8 mouse cellular contexts compared by ENCODE assay signal in genomic region chr11:3452769-3453168, GRCm38 (mm10). TPM values are rescaled to one million over a fixed set of nuclear protein-coding genes. Genes with fewer than 3 reads are reported as not detected.
DNase-seq lines count a peak whose midpoint lies in the region; ATAC-seq and TF ChIP-seq lines count a peak whose summit lies in the region.

No protein-coding gene starts in this region.

- peaks cover 4% of the 10 kb centered on the region; the same call in 1 of the 2 replicates for H3K4me1 ChIP-seq in heart, postnatal 0 days (ENCODE audit: control insufficient read depth, insufficient read depth)

- no peaks in the 10 kb centered on the region for H3K9me3 ChIP-seq in heart, postnatal 0 days (replicated peaks; ENCODE audit: control insufficient read depth, low read length)

- H3K27ac ChIP-seq in heart, postnatal 0 days (ENCODE audit: low read depth): peak overlapping the region; percentile 94

- H3K9ac ChIP-seq in heart, postnatal 0 days (replicated peaks; ENCODE audit: low read depth, low read length): peak overlapping the region; percentile 66

- peak overlapping the region; percentile 92 for H3K4me2 ChIP-seq in heart, postnatal 0 days (ENCODE audit: low read depth, low read length)

- no peaks in the 10 kb centered on the region for H3K36me3 ChIP-seq in heart, postnatal 0 days (replicated peaks; ENCODE audit: control insufficient read depth, insufficient read depth, low read length)

- H3K27me3 ChIP-seq in heart, postnatal 0 days (ENCODE audit: control insufficient read depth, insufficient read depth, low read length): no peaks in the 10 kb centered on the region

- peak; percentile 26 for DNase-seq in right cerebral cortex, adult 18-20 months
- no peak for DNase-seq in right cerebral cortex, postnatal 25 days
- peak; percentile 67 for DNase-seq in cerebellum, adult 9-10 months
- DNase-seq in heart, postnatal 0 days (ENCODE audit: low spot score): peak; percentile 11
- DNase-seq in layer of hippocampus, postnatal 10 days (ENCODE audit: low spot score in 2 of 2): peak; percentile 23 to 29
- peak; percentile 58 for DNase-seq in mesoderm, embryonic 11.5 days (ENCODE audit: low read depth, low spot score)
- peak; percentile 54 for DNase-seq in testis, postnatal 10 days (ENCODE audit: low spot score)
- no peak for DNase-seq in gastrocnemius, adult 18-20 months (ENCODE audit: low spot score)

- peak overlapping the region; percentile 69 for H3K4me3 ChIP-seq in heart, postnatal 0 days (ENCODE audit: low read depth, low read length)

- WGBS in heart, postnatal 0 days: 0% methylated on average over 9 of the region's 9 CpGs

- no peak for TF ChIP-seq EP300 in heart, postnatal 0 days (IDR thresholded peaks at IDR 0.05; ENCODE audit: low read depth)

- no peak for TF ChIP-seq CTCF in heart, postnatal 0 days (IDR thresholded peaks at IDR 0.05; ENCODE audit: low read depth)

- ATAC-seq in heart, postnatal 0 days (ENCODE audit: insufficient read depth, low read depth): 0 out of 2 replicates have a peak, but pooled peaks have one; percentile 13

RNA-seq across cellular contexts. Expression of gene Rnf185, which starts 0.6 kb away (rescaled TPM):
- total RNA-seq in heart, postnatal 0 days (2014; rRNA removed; ENCODE audit: low replicate concordance): 41.2 and 82.6 TPM in 2 replicates
- polyA plus RNA-seq in heart, postnatal 0 days (2015; fragmentation: Nextera tagmentation; extraction: Ambion mirVana): 22.9 and 23.6 TPM in 2 replicates
- 10 to 100 TPM; 22.2 to 24.0 TPM for total RNA-seq in layer of hippocampus, postnatal 10 days (2021)
- total RNA-seq in gastrocnemius, adult 18-20 months (2021): 10 to 100 TPM; 14.4 to 19.0 TPM

RNA-seq across cellular contexts. Expression of gene Pla2g3, which starts 35.3 kb away (rescaled TPM):
- total RNA-seq in heart, postnatal 0 days (2014; rRNA removed; ENCODE audit: low replicate concordance): 0.08 and 0.19 TPM in 2 replicates
- 0.10 and 0.11 TPM in 2 replicates for polyA plus RNA-seq in heart, postnatal 0 days (2015; fragmentation: Nextera tagmentation; extraction: Ambion mirVana)
- total RNA-seq in layer of hippocampus, postnatal 10 days (2021): 10 to 100 TPM; 11.3 to 17.0 TPM
- not detected for total RNA-seq in gastrocnemius, adult 18-20 months (2021)

RNA-seq across cellular contexts. Expression of gene Limk2, which starts 43.8 kb away (rescaled TPM):
- total RNA-seq in heart, postnatal 0 days (2014; rRNA removed; ENCODE audit: low replicate concordance): 38.3 and 55.1 TPM in 2 replicates
- 31.0 and 32.8 TPM in 2 replicates for polyA plus RNA-seq in heart, postnatal 0 days (2015; fragmentation: Nextera tagmentation; extraction: Ambion mirVana)
- 100 to 1,000 TPM; 108 to 126 TPM for total RNA-seq in layer of hippocampus, postnatal 10 days (2021)
- total RNA-seq in gastrocnemius, adult 18-20 months (2021): 10 to 100 TPM; 10.4 to 12.1 TPM

RNA-seq across cellular contexts. Expression of gene Inpp5j, which starts 51.9 kb away (rescaled TPM):
- total RNA-seq in heart, postnatal 0 days (2014; rRNA removed; ENCODE audit: low replicate concordance): 7.1 and 9.4 TPM in 2 replicates
- polyA plus RNA-seq in heart, postnatal 0 days (2015; fragmentation: Nextera tagmentation; extraction: Ambion mirVana): 12.4 and 12.8 TPM in 2 replicates
- total RNA-seq in layer of hippocampus, postnatal 10 days (2021): 10 to 100 TPM; 47.0 to 52.9 TPM
- total RNA-seq in gastrocnemius, adult 18-20 months (2021): 1 to 10 TPM; 2.4 to 2.9 TPM

Comparison
In these comparisons a context has a peak if more than half of its experiments do, and no peak if none do; other contexts are left out.
1. DNase-seq: peak in right cerebral cortex, adult 18-20 months (single experiment), cerebellum, adult 9-10 months (single experiment), heart, postnatal 0 days (single experiment), layer of hippocampus, postnatal 10 days (2 of 2), mesoderm, embryonic 11.5 days (single experiment) and testis, postnatal 10 days (single experiment); none in right cerebral cortex, postnatal 25 days (single experiment) and gastrocnemius, adult 18-20 months (single experiment).
2. RNA of gene Pla2g3, which starts 35.3 kb away (total RNA-seq): 11.3 to 17.0 TPM in layer of hippocampus, postnatal 10 days; 0.08 to 0.19 TPM in heart, postnatal 0 days and not detected in gastrocnemius, adult 18-20 months; every median in the first group is over 10 times any median in the second.